Mouse (Mus musculus) brain, adult 2 months (tissue): ENCODE measurements around the gene Cdadc1.

Source experiments
- DNase-seq: peaks from one replicate; pipeline ENCODE4 v3.0.0; 2011; ENCODE audit warnings: low read depth, low spot score

Gene Cdadc1

DNA sequence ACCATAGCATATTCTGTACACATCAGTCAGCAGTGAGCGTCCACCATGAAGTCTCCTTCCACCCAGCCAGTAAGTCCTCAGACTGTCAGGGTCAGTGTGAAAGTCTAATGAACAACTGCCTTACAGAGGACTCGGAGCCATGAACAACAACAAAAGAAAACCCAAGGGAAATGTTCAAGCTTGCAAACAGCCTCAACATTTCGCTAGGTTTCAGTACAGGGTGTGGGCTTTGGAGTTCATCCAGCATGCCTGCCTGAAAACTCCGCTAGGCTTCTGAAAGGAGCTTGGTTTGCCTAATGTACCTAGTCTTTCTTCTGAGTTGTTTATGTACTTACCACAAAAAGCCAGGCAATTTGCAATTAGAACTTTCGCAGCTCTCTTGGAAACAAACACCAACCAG lies 53.8 kb downstream of the Cdadc1 start:
- DNase-seq, result no peak

DNA sequence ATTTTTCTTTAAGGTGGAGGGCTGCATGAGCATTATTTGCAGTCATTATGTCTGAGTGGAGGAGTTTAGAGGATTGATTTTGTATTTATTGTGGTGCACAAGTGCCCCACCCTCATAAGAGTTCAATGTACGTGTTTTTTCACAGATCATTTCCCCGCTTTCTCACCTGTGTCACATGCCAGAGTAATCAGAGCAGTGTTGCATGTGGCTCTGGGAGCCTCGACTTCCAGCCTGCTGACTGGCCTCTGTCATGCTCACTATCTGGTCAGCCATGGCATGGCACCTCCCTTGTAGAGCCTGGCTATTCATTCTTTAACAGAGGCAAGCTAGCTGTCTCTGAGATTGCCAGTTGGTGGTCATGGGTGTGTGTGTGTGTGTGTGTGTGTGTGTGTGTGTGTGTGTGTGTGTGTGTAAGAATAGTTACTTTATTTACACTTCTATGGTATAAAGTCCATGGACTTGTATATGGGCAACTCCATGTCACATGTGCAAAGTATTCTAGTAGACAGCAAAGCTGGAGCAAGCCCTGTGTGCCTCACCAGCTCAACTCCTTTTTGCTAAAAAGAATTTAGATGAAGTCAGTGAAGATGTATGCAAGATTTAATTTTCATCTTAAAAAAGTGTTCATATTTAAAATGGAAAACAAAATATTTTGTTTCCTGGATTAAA lies 54.5 kb downstream of the Cdadc1 start:
- no peak for DNase-seq

DNA sequence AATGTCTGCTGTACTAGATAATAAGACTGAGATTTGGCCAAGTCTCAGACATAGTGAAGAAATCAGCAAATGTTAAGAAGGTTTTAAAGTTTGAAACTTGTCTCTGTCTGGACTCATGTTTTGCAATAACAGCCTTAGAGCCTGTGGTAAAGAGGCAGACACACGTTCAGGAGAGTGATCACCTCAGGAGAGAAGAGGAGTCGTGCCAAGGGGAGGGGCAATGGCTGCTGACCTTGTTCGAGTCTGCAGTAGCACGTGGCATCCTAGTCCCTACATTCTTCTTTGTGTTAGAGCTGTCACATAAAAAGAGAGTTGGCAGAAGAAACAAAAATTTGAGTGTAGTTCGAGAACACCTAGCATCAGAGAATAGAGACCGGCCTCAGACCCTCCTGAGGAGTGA lies 57.0 kb downstream of the Cdadc1 start:
- DNase-seq, result no peak

DNA sequence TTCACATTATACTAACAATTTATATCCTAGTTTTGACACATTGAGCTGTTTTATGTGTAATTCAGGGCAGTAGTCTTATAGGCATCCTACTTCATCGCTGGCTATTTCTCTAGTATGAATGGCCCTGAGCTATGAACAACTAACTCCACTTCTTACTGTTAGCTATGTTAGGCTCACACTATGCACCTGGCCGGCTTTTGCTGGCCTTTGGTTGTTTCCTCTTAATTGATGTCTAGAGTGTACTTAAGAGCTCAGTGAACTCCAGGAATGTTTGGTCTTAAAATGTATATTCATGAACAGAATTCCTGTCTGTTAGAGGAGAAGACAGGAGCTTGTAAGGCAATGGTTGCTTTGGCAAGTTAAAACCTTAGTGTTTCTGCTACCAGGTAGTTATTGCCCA lies 57.5 kb downstream of the Cdadc1 start:
- no peak for DNase-seq

DNA sequence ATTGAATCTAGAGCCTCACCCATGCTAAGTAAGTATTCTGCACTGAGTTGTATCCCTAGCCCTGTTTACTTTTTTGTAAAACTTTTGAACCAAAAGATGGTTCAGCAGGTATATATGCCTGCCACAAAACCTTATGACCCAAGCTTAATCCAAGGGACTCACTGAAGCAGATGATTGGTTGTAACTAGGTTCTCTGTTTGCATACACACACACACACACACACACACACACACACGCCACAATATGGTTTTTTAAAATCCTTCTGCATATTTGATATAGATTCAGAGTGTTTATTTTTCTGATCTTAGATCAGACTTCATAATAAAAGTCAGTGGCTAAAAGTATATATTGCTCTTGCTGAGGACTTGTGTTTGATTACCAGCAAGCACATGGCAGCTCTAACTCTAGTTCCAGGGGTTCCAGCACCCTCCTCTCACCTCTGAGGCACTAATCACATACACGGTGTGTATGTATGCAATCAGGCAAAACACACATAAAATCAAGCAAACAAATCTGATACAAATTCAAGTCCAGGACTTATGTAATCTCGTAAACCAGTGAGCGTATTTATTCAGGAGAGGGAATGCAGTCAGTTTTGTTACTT lies 59.8 kb downstream of the Cdadc1 start:
- DNase-seq, result no peak

DNA sequence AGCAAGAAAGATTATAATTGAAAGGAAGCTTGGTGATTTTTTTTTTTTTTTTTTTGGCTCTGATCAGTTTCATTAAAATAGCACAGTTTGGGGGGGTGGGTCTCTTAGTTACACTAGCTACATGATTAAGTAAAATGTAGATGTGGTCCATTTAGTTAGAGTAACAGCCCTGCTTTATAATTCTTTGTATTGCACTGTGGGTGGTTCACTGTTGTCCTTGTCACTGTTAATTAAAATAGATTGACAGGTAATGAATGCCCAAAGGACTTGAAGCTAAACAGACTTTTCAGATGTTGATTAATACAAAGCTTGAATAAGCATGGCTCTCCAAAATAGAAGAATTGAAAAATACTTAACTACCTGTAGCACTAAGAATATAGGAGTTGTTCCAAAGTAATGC lies 63.9 kb downstream of the Cdadc1 start:
- DNase-seq, result no peak

DNA sequence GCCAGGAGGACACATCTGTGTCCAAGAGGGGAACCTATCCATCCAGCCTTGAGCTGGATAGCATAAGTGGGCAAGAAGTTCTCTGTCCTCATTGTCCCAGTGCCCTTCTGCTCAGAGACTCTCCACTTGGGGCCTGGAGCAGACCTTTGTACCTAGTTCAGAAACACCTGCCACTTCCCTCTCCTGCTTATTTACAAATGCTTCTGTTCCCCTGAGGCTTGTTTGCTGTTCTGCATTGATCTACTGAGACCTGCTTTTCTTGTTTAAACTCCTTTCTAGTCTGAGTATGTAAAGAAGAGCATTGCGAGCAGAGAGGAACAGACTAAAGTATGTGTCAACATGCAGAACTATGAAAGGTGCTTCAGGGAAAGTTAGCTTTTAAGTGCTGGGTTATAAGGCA lies 64.8 kb downstream of the Cdadc1 start:
- no peak for DNase-seq

DNA sequence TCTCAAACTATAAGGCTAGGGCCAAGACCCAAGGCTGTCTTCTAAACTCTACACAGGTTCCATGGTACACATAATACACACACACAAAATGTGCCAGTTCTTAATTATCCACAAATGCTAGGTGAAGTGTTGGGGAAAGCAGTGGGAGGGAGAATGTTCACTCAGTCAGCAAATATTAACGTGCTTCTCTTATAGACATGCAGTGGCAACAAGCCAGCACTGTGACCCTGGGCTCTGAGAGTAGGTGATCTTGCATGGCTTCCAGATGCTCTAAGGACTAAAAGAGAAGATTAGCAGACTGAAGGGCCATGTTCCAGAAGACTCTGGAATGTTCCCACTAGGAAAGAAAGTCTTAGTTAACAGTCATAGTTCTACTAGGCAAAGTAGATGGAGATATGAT lies 67.0 kb downstream of the Cdadc1 start:
- DNase-seq, result no peak

DNA sequence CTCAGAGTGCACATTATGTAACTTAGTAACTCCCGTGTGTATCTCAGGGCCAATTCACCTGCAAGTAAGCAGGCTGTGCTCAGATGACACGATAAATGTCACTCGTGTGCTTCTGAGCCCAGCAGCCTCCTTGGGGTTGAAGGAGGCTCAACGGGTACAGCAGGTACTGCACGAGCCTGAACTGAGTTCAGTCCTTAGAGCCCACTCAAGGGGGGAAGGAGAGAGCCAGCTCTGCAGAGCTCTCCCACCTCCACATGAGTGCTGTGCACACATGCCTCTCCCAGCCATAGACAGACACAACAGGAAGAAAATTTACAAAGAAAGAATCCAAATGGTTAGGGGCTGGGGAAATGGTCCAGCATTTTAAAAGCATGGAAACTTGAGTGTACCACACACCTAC lies 71.9 kb downstream of the Cdadc1 start:
- DNase-seq, result no peak

DNA sequence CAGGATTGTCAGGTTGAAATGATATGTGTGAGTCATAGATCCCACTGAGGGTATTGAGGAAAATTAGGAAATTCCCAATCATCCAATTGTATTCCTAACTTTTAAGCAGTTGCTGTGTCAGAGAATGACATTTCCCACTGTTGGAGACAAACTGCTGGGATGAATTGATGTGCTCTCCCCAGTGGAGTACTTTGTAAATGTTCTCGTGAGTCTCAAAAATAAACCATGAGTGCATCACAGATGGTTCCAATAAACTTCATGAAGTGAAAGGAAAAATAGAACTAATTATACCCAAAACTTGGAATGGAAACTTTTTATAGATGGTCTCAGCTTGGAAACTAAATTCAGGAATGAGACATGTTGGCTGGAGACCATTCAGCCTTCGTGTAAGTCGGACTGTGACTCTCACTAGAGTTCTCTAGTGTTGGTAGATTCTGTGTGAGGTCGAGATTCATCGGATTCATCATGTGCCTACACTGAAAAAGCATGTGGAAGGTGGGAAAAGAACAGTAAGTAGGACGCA lies 83.8 kb downstream of the Cdadc1 start:
- DNase-seq, result peak; percentile 57
